Mouse (Mus musculus) CD4-positive, CD25-positive, alpha-beta regulatory T cell, adult 2 months (primary cell): ENCODE measurements around the gene Hbq1a.
"Not testable (repeated sequence)": the region's sequence is repeated elsewhere in the genome, so short reads cannot be mapped to it uniquely, and the experiment has no call there.

Experiments
- DNase-seq: peaks from one replicate; pipeline ENCODE4 v3.0.0-alpha.2; 2012; ENCODE audit warnings: low read depth, low spot score

Gene Hbq1a

GRCm38 (mm10) chr11:32299865-32300264 is at the start of gene Hbq1a:
Gene Hbq1a (plus strand): TSS chr11:32300069.
- peak; percentile 43 for DNase-seq

GRCm38 (mm10) chr11:32250880-32251763 is 48.7 kb upstream of the Hbq1a start:
- no peak for DNase-seq

- DNase-seq = no peak
Measured at GRCm38 (mm10) chr11:32253121-32253520, 46.7 kb upstream of the Hbq1a start.

- no peak for DNase-seq
Measured at GRCm38 (mm10) chr11:32256146-32256545, 43.7 kb upstream of the Hbq1a start.

- DNase-seq = no peak
Measured at GRCm38 (mm10) chr11:32256566-32256965, 43.3 kb upstream of the Hbq1a start.

- DNase-seq = no peak
Measured at GRCm38 (mm10) chr11:32262674-32263415, 37.0 kb upstream of the Hbq1a start.

- DNase-seq = peak; percentile 7
Measured at GRCm38 (mm10) chr11:32265117-32265738, 34.6 kb upstream of the Hbq1a start.

GRCm38 (mm10) chr11:32266194-32266593 is 33.7 kb upstream of the Hbq1a start:
- no peak for DNase-seq

- peak; percentile 13 for DNase-seq
Measured at GRCm38 (mm10) chr11:32266776-32267175, 33.1 kb upstream of the Hbq1a start.

GRCm38 (mm10) chr11:32267188-32267884 is 32.5 kb upstream of the Hbq1a start, which contains the start of gene Nprl3:
Gene Nprl3 (minus strand): TSS chr11:32267707.
- DNase-seq = peak; percentile 98

GRCm38 (mm10) chr11:32267964-32268363 is 31.9 kb upstream of the Hbq1a start:
- DNase-seq = no peak

GRCm38 (mm10) chr11:32268952-32269351 is 30.9 kb upstream of the Hbq1a start:
- no peak for DNase-seq

GRCm38 (mm10) chr11:32271178-32271577 is 28.7 kb upstream of the Hbq1a start:
- DNase-seq = no peak

- no peak for DNase-seq
Measured at GRCm38 (mm10) chr11:32276347-32276746, 23.5 kb upstream of the Hbq1a start, which contains the start of gene Hba-x. Gene Hba-x (plus strand): TSS chr11:32276400.

- no peak for DNase-seq
Measured at GRCm38 (mm10) chr11:32277736-32278457, 22.0 kb upstream of the Hbq1a start.

GRCm38 (mm10) chr11:32278458-32278957 is 21.4 kb upstream of the Hbq1a start:
- DNase-seq = no peak

- DNase-seq = no peak
Measured at GRCm38 (mm10) chr11:32280646-32281045, 19.2 kb upstream of the Hbq1a start.

- DNase-seq = no peak
Measured at GRCm38 (mm10) chr11:32281416-32282144, 18.3 kb upstream of the Hbq1a start.

GRCm38 (mm10) chr11:32283091-32283777 is 16.6 kb upstream of the Hbq1a start, which contains the start of gene Hba-a1:
Gene Hba-a1 (plus strand): TSS chr11:32283511.
- not testable (repeated sequence) for DNase-seq
